Mouse (Mus musculus) layer of hippocampus, adult 2 months (tissue): Measurements from ENCODE around the gene Ralgds. TPM values are rescaled to one million over a fixed set of nuclear protein-coding genes. Genes with fewer than 3 reads are reported as not detected.
"Not testable (repeated sequence)": the region's sequence is repeated elsewhere in the genome, so short reads cannot be mapped to it uniquely, and the experiment has no call there.

Experiments
- DNase-seq, 2 experiments: peaks; one replicate each; pipeline ENCODE4 v3.0.0; 2022; ENCODE audit warnings: low spot score in 2 of 2
- H3K27ac ChIP-seq: fragments of 200-600 bp; 2 replicates; pipeline ENCODE4 v1.8.1; 2022
- H3K4me3 ChIP-seq: fragments of 200-600 bp; 2 replicates; pipeline ENCODE4 v1.8.1; 2022; ENCODE audit warnings: mild to moderate bottlenecking
- CTCF ChIP-seq: fragments of 200-600 bp; conservative IDR thresholded peaks from 2 replicates; pipeline ENCODE4 v1.8.1; 2022; ENCODE audit warnings: antibody characterized with exemption, mild to moderate bottlenecking, moderate library complexity
- total RNA-seq, 2 experiments: library from RNA; stranded (reverse); gene quantifications; 2 replicates each; pipeline ENCODE4 v1.2.3; 2021

The Ralgds gene
- total RNA-seq, 2 experiments from 2014 or later, result 115 to 139 TPM

DNA sequence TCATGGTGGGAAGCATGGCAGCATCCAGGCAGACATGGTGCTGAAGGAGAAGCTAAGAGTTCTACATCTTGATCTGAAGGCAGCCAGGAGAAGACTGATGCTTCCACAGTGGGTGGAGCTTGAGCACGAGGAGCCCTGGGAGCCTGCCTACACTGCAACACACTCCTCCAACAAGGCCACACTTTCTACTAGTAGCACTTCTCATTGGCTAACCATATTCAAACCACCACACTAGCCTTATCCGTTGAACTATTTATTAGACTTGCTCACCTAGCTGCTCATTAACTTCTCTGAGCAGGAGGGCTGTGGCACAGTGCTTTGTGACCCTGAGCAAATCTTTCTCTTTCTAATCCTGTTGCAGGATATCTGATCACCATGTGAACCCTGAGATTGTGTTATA lies 29.1 kb upstream of the Ralgds start:
- no peak overlapping the region for H3K27ac ChIP-seq
- TF ChIP-seq CTCF, result no peak
- no peak overlapping the region for H3K4me3 ChIP-seq
- no peak for DNase-seq

DNA sequence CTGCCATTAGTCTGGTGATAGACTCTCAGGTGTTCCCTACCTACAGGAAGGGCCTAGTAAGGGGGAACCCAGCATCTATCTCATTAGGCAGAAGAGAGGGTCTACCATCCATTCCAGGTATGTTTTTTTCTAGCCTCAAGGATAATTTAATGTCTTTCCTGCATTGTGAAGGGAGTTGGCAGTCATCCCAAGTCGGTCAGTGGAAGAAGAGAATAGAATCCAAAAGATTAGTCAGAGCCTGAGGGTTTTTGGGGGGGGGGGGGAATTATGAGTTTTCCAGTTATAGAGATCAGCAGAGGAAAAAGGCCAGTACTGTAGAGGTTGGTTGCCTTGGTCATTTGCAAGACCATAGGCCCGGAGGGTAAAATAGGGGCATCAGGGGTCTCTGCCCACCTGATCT lies 18.4 kb upstream of the Ralgds start:
- no peak overlapping the region for H3K27ac ChIP-seq
- no peak for DNase-seq
- TF ChIP-seq CTCF, result no peak

DNA sequence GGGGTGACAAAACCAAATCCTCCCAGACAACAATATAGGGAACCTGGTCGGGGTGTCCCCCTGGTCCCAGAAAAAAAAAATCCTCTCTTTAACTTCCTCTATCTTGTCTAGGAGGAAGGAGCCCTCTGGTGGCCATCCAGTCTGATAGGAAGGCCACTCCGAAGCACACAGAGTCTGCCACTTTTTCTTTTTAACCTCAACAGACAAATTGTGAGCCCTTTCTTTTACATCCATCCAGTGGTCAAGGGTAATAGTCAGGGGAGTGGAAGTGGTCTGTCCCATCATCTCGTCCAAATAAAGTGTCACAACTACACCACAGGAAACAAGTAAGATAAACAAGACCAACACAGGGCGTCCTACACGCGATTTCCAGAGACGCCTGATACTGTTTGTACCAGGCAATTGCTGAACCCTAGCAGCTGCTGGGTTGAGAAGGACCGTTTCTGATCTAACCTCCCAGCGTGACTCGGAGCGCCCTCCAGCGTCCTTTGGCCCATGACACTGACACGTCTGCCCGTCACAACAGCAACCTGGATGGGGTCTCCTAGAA lies 17.6 kb upstream of the Ralgds start:
- TF ChIP-seq CTCF, result peak; percentile 80
- Histone ChIP-seq H3K4me3 (no peak overlapping the region), H3K27ac (no peak overlapping the region)
- DNase-seq, result no peak

More for the DNA sequence above, 18.4 kb upstream of the Ralgds start:
- no peak overlapping the region for H3K4me3 ChIP-seq

DNA sequence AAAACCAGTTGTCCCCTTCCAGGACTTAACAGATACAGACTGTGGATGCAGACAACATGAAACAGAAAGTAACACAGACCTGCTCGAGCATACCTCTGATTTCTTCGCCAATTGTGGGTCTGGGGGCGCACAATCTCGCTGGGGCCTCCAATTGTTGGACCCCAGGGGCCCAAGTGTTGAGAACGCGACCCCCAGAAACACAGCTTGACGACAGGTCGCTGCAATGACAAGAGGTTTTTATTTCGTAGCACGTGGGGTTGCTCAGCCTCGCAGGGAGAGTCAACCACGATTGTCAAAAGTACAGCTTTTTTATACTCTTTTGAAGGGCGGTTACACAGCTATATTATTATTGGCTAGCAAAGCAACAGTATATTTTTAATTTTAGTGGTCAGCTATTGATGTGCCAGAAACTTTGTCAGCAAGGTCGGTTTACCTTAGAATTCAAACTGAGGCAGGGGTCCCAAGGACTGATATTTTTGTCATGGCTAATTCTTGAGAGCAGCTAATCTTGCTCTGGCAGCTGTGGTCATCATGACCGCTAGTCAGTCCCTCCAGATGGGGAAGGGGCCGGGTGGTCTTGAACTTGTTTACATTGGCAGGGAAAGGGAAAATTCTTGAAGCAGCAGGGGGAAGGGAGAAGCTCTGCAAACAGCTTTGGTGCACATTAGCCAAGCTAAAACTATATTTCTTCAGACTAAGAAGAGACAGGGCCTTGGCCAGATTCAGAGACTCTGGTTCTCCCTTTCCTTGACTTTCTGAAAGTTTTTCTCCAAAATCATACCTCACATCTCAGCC lies 16.9 kb upstream of the Ralgds start:
- no peak for DNase-seq
- Histone ChIP-seq H3K4me3 (no peak overlapping the region), H3K27ac (no peak overlapping the region)
- TF ChIP-seq CTCF, result no peak

DNA sequence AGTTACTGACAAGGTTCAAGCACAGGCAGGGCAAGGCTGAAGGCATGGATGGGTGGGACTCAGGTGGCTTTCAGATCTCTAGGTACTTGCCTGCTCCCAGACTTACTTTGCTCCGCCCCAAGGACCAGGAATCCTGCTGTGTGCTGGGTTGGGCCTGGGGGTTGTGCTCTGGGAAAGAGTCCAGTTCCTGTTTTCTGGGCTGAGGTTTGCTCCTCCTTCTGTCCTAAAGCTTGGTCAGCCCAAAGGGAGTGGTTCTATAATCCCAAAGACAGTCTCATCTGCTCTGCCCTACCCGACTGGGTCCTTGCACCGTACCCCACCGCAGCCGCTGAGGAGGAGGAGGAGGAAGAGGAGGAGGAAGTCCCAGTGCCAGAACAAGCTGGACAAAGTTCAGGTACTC lies 16.3 kb upstream of the Ralgds start, which contains the start of gene Gbgt1:
Gene Gbgt1, plus strand, starts transcription at position 221 of the 400 bp plus-strand sequence.
- no peak within 1 kb of the TSS for H3K4me3 ChIP-seq
- TF ChIP-seq CTCF, result no peak
- no peak for DNase-seq
- H3K27ac ChIP-seq, result no peak within 1 kb of the TSS

DNA sequence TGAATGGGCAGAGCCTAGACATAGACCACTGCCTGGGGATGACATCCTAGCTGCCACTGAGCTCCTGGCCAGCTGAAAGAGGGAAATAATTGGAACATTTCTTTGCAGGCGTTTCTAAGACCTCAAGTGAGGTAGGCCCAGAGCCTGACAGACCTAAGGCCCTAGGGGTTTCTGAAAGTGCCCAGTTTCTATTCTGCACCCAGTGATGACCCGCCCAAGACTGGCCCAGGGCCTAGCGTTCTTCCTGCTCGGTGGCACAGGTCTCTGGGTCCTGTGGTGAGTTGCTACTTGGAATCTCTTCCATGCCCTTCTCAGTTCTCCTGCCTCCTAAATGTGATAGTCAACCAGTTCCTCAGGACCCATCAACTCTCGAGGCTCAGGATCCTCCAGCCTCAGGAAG lies 15.4 kb upstream of the Ralgds start:
- no peak for TF ChIP-seq CTCF
- H3K4me3 ChIP-seq, result no peak overlapping the region
- DNase-seq, result no peak
- H3K27ac ChIP-seq, result no peak overlapping the region

DNA sequence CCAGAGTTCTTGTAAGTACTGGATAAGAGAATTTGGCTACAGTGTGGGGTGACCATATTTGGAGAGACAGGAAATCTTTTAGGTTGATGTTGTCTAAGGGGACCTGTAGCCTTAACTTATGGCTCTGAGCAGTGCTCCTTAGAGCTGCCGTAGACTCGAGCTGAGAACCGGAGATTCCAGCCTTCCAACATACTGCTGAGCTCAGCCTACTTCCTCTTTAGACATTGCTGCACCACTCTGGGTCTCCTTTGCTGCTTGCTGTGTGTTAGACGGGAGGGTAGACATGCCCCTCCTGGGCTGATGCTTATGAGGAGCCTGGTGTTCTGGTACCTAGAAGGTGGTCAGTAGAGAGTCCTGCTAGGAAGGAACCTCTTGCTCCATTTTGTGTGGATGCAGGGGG lies 14.5 kb upstream of the Ralgds start:
- Histone ChIP-seq H3K4me3 (no peak overlapping the region), H3K27ac (no peak overlapping the region)
- DNase-seq, result no peak
- no peak for TF ChIP-seq CTCF

DNA sequence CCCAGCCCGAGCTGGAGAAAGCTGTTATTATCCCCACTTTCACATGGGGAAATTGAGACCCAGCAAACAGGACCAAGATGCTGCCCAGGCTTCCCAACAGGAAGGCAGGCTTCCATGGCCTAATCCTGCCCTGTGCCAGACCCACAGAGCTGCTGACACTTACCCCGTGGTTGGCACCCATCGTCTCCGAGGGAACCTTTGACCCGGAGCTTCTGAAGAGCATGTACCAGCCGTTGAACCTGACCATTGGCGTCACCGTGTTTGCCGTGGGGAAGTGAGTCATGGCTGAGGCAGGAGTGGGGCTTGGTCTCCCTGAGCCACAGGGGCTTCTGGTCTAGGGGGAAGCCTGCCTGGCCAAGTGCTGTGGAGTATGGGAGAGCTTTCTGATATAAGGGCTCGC lies 9.9 kb upstream of the Ralgds start:
- Histone ChIP-seq H3K4me3 (no peak overlapping the region), H3K27ac (no peak overlapping the region)
- no peak for TF ChIP-seq CTCF
- no peak for DNase-seq

DNA sequence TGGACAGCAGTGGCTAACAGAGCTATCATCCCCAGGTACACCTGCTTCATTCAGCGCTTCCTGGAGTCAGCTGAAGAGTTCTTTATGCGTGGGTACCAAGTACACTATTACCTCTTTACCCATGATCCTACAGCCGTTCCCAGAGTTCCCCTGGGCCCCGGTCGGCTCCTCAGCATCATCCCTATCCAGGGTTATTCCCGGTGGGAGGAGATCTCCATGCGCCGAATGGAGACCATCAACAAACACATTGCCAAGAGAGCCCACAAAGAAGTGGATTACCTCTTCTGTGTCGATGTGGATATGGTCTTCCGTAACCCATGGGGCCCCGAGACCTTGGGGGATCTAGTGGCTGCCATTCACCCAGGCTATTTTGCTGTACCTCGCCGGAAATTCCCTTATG lies 8.2 kb upstream of the Ralgds start:
- TF ChIP-seq CTCF, result no peak
- Histone ChIP-seq H3K27ac (no peak overlapping the region), H3K4me3 (no peak overlapping the region)
- DNase-seq, result no peak

DNA sequence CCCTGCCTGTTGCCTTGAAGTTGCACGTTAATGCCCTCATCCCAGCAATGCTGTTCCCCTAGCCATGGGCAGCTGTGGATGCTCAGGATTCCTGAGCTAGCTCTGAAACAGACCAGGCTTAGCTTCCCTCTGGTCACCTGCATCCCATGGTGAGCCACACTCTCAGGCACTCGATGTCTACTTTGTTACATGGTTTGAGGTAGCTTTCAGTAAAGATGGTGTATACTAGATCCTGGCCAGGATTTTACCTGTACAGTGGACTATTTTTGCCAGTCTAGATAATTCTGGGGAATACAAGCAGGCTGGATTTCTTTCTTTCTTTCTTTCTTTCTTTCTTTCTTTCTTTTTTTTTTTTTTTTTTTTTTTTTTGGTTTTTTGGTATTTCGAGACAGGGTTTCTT lies 7.1 kb upstream of the Ralgds start, which contains the start of gene Gm10134:
Gene Gm10134, plus strand, starts transcription at position 301 of the 400 bp plus-strand sequence.
- H3K4me3 ChIP-seq, result no peak within 1 kb of the TSS
- DNase-seq, result no peak
- no peak for TF ChIP-seq CTCF
- no peak within 1 kb of the TSS for H3K27ac ChIP-seq

DNA sequence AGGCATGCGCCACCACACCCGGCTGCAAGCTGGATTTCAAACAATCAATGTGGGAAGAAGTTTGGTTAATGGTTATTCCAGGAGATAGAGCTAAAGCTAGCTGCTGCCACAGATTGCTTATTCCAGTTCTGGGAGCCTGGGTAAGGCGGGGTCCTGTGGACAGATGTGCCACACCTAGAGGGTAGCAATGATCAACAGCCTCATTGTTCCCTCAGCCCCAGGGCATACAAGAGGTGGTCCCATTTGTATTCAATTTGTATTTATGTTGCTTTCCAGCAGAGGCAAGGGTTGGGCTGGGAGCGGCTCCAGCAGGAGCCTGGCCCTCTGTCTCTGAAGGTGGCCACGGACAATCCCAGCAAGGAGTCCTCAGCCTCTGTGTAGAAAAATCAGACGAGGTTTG lies 6.6 kb upstream of the Ralgds start:
- DNase-seq, result no peak
- Histone ChIP-seq H3K27ac (no peak overlapping the region), H3K4me3 (no peak overlapping the region)
- no peak for TF ChIP-seq CTCF

DNA sequence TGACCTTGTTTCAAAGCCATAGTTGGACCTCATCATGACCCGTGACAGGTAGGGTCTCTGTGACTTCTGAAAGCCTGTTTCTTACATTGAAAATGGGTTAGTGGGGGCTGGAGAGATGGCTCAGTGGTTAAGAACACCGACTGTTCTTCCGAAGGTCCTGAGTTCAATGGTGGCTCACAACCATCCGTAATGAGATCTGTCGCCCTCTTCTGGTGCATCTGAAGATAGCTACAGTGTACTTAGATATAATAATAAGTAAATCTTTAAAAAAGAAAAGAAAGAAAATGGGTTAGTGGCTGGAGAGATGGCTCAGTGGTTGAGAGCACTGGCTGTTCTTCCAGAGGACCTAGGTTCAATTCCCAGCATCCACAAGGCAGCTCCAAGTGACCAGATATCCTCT lies 1.3 kb upstream of the Ralgds start:
- DNase-seq, H3K4me3 ChIP-seq, H3K27ac ChIP-seq: not testable (repeated sequence)
- peak; percentile 66 for TF ChIP-seq CTCF

DNA sequence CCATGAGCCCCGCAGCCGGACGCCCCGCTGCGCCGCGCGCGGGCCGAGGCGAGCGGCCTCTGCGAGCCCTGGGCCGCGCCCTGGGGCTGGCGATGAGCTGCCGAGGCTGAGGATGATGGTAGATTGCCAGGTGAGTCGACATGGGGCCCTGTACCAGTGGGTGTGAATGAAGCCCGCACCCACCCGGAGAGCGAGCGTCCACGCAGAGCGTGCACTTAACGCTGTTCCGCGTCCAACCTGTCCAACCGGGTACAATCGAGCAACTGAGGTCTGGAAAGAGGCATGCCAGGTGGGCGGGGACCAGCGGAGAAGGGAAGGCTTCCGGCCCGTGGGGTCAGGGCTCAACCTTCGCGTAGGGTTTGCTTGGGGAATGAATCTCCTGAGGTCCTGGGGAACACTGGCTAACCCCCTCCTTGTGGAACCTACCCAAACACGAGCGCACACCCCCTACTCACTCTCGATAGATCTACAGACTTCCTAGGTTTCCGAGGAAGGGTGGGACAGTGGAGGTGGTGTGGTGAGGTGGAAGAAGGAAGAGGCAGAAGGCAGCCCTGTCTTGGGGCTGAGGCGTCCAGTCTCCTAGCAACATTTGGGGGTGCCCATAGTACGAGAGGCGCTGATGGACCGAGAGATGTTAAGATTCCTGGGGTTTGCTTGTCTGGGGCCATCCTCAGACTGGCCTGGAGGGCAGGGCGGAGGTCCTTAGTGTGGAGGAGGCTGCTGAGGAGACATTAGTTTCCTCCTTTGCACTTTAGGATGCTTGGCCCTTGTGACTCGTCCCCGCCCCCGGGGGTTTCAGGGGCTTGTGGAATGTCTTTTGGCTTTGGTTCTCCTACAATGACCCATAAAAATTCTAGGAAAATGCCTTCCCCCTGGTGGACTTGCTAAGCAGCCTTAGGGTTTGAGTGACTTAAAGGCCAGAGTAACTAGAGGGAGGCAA lies 776 bp downstream of the Ralgds start:
- DNase-seq, result no peak
- Histone ChIP-seq H3K27ac (peak overlapping the region; percentile 78), H3K4me3 (peak overlapping the region; percentile 76)
- TF ChIP-seq CTCF, result no peak
